Mouse (Mus musculus): ENCODE results near the gene Epb41l2. TPM values are rescaled to one million over a fixed set of nuclear protein-coding genes. Genes with fewer than 3 reads are reported as not detected.

Gene Epb41l2
- polyA plus RNA-seq, 1 experiment = 47.5 TPM

DNA sequence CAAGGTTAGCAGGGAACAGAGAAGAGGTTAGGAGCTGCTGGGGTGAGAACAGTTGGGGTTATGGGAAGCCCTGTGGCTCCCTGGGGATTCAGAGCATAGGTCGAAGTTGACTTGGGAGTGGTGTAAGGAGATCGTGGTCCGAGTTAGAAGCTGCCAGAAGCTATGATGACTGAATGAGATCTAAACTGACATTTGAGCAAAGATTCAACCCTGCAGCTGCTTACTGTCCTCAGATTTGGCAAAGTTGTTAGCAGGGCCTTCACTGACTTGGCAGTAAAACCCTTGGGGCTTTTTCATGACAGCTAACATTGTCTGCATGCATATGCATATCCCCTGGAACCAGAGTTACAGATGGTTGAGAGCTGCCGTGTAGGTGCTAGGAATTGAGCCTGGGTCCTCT, 166.6 kb downstream of the Epb41l2 start:
- H3K4me1 ChIP-seq (replicated peaks; ENCODE audit: control insufficient read depth, insufficient read depth, low read length) = no peaks in the 10 kb centered on the region
- H3K27ac ChIP-seq (ENCODE audit: control insufficient read depth, insufficient read depth, low read length) = no peak overlapping the region
- WGBS = 89% methylated on average over 4 of the region's 4 CpGs
- H3K27me3 ChIP-seq (ENCODE audit: control insufficient read depth, insufficient read depth, low read length) = no peaks in the 10 kb centered on the region
- no peak overlapping the region for H3K4me3 ChIP-seq (ENCODE audit: control insufficient read depth, insufficient read depth, low read length)
- H3K36me3 ChIP-seq (ENCODE audit: control insufficient read depth, insufficient read depth, low read length) = 0 out of 2 replicates have a peak, but pooled peaks cover 3% of the 10 kb centered on the region
- no peak for DNase-seq
- no peak for TF ChIP-seq POLR2A (IDR thresholded peaks at IDR 0.05; ENCODE audit: control insufficient read depth, extremely low read depth, insufficient read depth, low read length, poor library complexity)
- TF ChIP-seq CTCF (IDR thresholded peaks at IDR 0.05; ENCODE audit: borderline replicate concordance, control insufficient read depth, extremely low read depth, insufficient read depth, low read length, poor library complexity) = no peak

GRCm38 (mm10) chr10:25526622-25527021, 167.0 kb downstream of the Epb41l2 start:
- WGBS = 89% methylated on average over 4 of the region's 4 CpGs
- no peak overlapping the region for H3K4me3 ChIP-seq (ENCODE audit: control insufficient read depth, insufficient read depth, low read length)
- no peak for TF ChIP-seq POLR2A (IDR thresholded peaks at IDR 0.05; ENCODE audit: control insufficient read depth, extremely low read depth, insufficient read depth, low read length, poor library complexity)
- no peak for TF ChIP-seq CTCF (IDR thresholded peaks at IDR 0.05; ENCODE audit: borderline replicate concordance, control insufficient read depth, extremely low read depth, insufficient read depth, low read length, poor library complexity)

DNA sequence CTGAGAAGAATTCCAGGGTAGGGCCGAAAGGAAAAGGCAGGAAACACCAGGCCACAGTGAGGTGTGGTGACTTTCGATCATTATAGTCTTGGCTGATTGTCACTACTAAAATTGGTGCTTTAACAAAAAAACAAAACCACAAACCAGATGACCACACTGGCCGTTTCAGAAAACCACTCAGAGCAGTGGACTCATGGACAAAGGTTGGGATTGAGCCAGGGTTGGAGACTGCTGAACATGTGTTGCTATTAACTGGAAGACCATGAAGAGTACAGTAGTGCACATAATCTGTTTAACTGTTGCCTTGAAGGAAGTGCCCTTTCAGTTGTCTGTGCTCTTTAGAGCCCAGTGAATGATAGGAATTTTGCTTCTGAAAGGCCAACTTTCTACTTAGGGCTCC, 167.5 kb downstream of the Epb41l2 start:
- 80% methylated on average over 3 of the region's 3 CpGs for WGBS
- no peak for DNase-seq
- Histone ChIP-seq H3K27me3 (ENCODE audit: control insufficient read depth, insufficient read depth, low read length) (no peaks in the 10 kb centered on the region), H3K4me1 (replicated peaks; ENCODE audit: control insufficient read depth, insufficient read depth, low read length) (no peaks in the 10 kb centered on the region), H3K36me3 (ENCODE audit: control insufficient read depth, insufficient read depth, low read length) (0 out of 2 replicates have a peak, but pooled peaks cover 3% of the 10 kb centered on the region), H3K27ac (ENCODE audit: control insufficient read depth, insufficient read depth, low read length) (no peak overlapping the region), H3K4me3 (ENCODE audit: control insufficient read depth, insufficient read depth, low read length) (no peak overlapping the region)
- no peak for TF ChIP-seq CTCF (IDR thresholded peaks at IDR 0.05; ENCODE audit: borderline replicate concordance, control insufficient read depth, extremely low read depth, insufficient read depth, low read length, poor library complexity)
- TF ChIP-seq POLR2A (IDR thresholded peaks at IDR 0.05; ENCODE audit: control insufficient read depth, extremely low read depth, insufficient read depth, low read length, poor library complexity) = no peak

More at GRCm38 (mm10) chr10:25526622-25527021, 167.0 kb downstream of the Epb41l2 start:
- H3K27me3 ChIP-seq (ENCODE audit: control insufficient read depth, insufficient read depth, low read length) = no peaks in the 10 kb centered on the region
- no peaks in the 10 kb centered on the region for H3K4me1 ChIP-seq (replicated peaks; ENCODE audit: control insufficient read depth, insufficient read depth, low read length)
- no peak overlapping the region for H3K27ac ChIP-seq (ENCODE audit: control insufficient read depth, insufficient read depth, low read length)
- H3K36me3 ChIP-seq (ENCODE audit: control insufficient read depth, insufficient read depth, low read length) = 0 out of 2 replicates have a peak, but pooled peaks cover 3% of the 10 kb centered on the region
- no peak for DNase-seq

DNA sequence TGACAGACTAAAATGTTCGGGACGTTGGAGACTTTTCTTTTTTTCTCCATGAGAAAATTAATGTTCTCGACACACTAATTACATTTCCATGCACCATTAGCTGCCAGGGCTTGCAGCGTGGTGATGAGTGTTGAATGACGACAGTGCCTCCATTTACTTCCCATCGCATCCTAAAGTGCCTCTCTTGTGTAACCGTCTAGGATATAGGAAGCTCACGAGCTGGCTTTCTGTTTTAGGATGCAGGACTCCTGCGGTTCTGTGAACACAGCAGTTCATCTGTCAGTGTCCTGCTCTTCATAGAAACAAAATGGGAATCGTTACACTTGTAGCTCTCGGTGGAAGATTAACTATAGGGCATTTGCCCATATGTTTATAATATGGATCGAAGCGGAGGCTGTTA, 171.7 kb downstream of the Epb41l2 start:
- WGBS = 95% methylated on average over 13 of the region's 13 CpGs
- DNase-seq = no peak

DNA sequence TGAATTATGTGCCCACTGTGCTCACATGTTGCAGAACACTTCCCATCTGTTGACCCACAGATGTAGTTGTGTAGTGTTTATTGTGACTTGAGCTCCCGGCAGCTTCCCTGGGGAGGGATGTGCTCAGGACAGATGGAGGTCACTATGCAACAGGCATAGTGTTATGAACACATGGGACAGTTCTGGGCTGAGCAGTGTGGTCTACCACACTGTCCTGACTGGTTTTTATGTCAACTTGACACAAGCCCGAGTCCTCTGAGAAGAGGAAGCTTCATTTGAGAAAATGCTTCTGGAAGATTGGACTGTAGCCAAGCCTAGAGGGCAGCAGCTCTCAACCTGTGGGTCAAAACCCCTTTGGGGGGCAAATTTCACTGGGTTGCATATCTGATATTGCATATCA, 173.5 kb downstream of the Epb41l2 start:
- TF ChIP-seq CTCF (IDR thresholded peaks at IDR 0.05; ENCODE audit: borderline replicate concordance, control insufficient read depth, extremely low read depth, insufficient read depth, low read length, poor library complexity) = no peak
- no peak for TF ChIP-seq POLR2A (IDR thresholded peaks at IDR 0.05; ENCODE audit: control insufficient read depth, extremely low read depth, insufficient read depth, low read length, poor library complexity)
- H3K4me3 ChIP-seq (ENCODE audit: control insufficient read depth, insufficient read depth, low read length) = no peak overlapping the region
- no peak for DNase-seq
- no peak overlapping the region for H3K27ac ChIP-seq (ENCODE audit: control insufficient read depth, insufficient read depth, low read length)
- no peaks in the 10 kb centered on the region for H3K36me3 ChIP-seq (ENCODE audit: control insufficient read depth, insufficient read depth, low read length)
- H3K4me1 ChIP-seq (replicated peaks; ENCODE audit: control insufficient read depth, insufficient read depth, low read length) = no peaks in the 10 kb centered on the region
- 23% methylated on average over 2 of the region's 2 CpGs for WGBS
- H3K27me3 ChIP-seq (ENCODE audit: control insufficient read depth, insufficient read depth, low read length) = no peaks in the 10 kb centered on the region

More for the DNA sequence above, 171.7 kb downstream of the Epb41l2 start:
- no peak for TF ChIP-seq POLR2A (IDR thresholded peaks at IDR 0.05; ENCODE audit: control insufficient read depth, extremely low read depth, insufficient read depth, low read length, poor library complexity)
- no peak for TF ChIP-seq CTCF (IDR thresholded peaks at IDR 0.05; ENCODE audit: borderline replicate concordance, control insufficient read depth, extremely low read depth, insufficient read depth, low read length, poor library complexity)
- Histone ChIP-seq H3K36me3 (ENCODE audit: control insufficient read depth, insufficient read depth, low read length) (no peaks in the 10 kb centered on the region), H3K4me3 (ENCODE audit: control insufficient read depth, insufficient read depth, low read length) (no peak overlapping the region), H3K4me1 (replicated peaks; ENCODE audit: control insufficient read depth, insufficient read depth, low read length) (no peaks in the 10 kb centered on the region), H3K27me3 (ENCODE audit: control insufficient read depth, insufficient read depth, low read length) (no peaks in the 10 kb centered on the region), H3K27ac (ENCODE audit: control insufficient read depth, insufficient read depth, low read length) (no peak overlapping the region)

GRCm38 (mm10) chr10:25533513-25534246, 174.1 kb downstream of the Epb41l2 start:
- 87% methylated on average over 9 of the region's 9 CpGs for WGBS
- Histone ChIP-seq H3K4me1 (replicated peaks; ENCODE audit: control insufficient read depth, insufficient read depth, low read length) (no peaks in the 10 kb centered on the region), H3K36me3 (ENCODE audit: control insufficient read depth, insufficient read depth, low read length) (no peaks in the 10 kb centered on the region), H3K27ac (ENCODE audit: control insufficient read depth, insufficient read depth, low read length) (no peak overlapping the region), H3K4me3 (ENCODE audit: control insufficient read depth, insufficient read depth, low read length) (no peak overlapping the region), H3K27me3 (ENCODE audit: control insufficient read depth, insufficient read depth, low read length) (no peaks in the 10 kb centered on the region)
- no peak for DNase-seq
- no peak for TF ChIP-seq CTCF (IDR thresholded peaks at IDR 0.05; ENCODE audit: borderline replicate concordance, control insufficient read depth, extremely low read depth, insufficient read depth, low read length, poor library complexity)
- no peak for TF ChIP-seq POLR2A (IDR thresholded peaks at IDR 0.05; ENCODE audit: control insufficient read depth, extremely low read depth, insufficient read depth, low read length, poor library complexity)
